Mouse (Mus musculus) skeletal muscle tissue, postnatal 0 days (tissue): ENCODE results near the gene Fh1. TPM values are rescaled to one million over a fixed set of nuclear protein-coding genes. Genes with fewer than 3 reads are reported as not detected.

ENCODE experiments used
- polyA plus RNA-seq: library from polyadenylated mRNA; unstranded; fragments of >200 nt; fragmentation: Nextera tagmentation; extraction: Ambion mirVana; gene quantifications from 2 replicates; pipeline ENCODE4 v1.2.1, GENCODE M21; 2015

Fh1 gene
- 171 and 176 TPM in 2 replicates for polyA plus RNA-seq

GRCm38 (mm10) chr1:175625257-175625879, at the start of gene Fh1:
Gene Fh1 (minus strand): TSS chr1:175625635.

GRCm38 (mm10) chr1:175619814-175620431, 5.5 kb downstream of the Fh1 start, which contains the start of gene Kmo:
Gene Kmo (plus strand): TSS chr1:175620381.

Other genes starting within 250 kb of the Fh1 start
- gene Rgs7, start 133.1 kb downstream of the Fh1 start, polyA plus RNA-seq: 0.26 and 0.29 TPM in 2 replicates
- gene Kmo, start 5.3 kb downstream of the Fh1 start, polyA plus RNA-seq: 0.23 and 0.26 TPM in 2 replicates
- gene Opn3, start 67.1 kb upstream of the Fh1 start, polyA plus RNA-seq: 2.0 and 4.8 TPM in 2 replicates
- gene Chml, start 67.3 kb upstream of the Fh1 start, polyA plus RNA-seq: 0.67 and 1.0 TPM in 2 replicates
- not detected in 2 replicates for gene Wdr64, start 73.0 kb upstream of the Fh1 start, polyA plus RNA-seq